Mouse (Mus musculus) thymus, adult 2 months (tissue): ENCODE measurements around the gene Ccsap.

ENCODE experiments used
- CTCF ChIP-seq: fragments of 200-500 bp; IDR thresholded peaks from 2 replicates; pipeline ENCODE4 v1.5.1; 2012; ENCODE audit warnings: mild to moderate bottlenecking, control low read depth, low read length, moderate library complexity, borderline replicate concordance; ENCODE audit not compliant: control insufficient read depth, poor library complexity, insufficient read depth; ENCODE audit errors: extremely low read depth
- POLR2A ChIP-seq: fragments of 200-500 bp; IDR thresholded peaks from 2 replicates; pipeline ENCODE4 v1.6.1; 2012; ENCODE audit warnings: mild to moderate bottlenecking, low read length, control low read depth, moderate library complexity; ENCODE audit not compliant: control insufficient read depth, poor library complexity, insufficient read depth; ENCODE audit errors: extremely low read depth

GRCm38 (mm10) chr8:123859648-123860259 lies at the start of gene Ccsap:
- TF ChIP-seq POLR2A: 0 out of 2 replicates have a peak, but pooled peaks have one; percentile 8
- no peak for TF ChIP-seq CTCF
